Mouse (Mus musculus) activated CD4-positive, CD25-positive, alpha-beta regulatory T cell, adult 4 months (primary cell): Measurements from ENCODE around the gene Crtac1. TPM values are rescaled to one million over a fixed set of nuclear protein-coding genes. Genes with fewer than 3 reads are reported as not detected.
A peak's percentile ranks its signal among the peaks of the same experiment; 100 is the strongest.

Experiments used
- ATAC-seq: one replicate; pipeline ENCODE4 v1.8.0; 2017
- polyA plus RNA-seq, 2 experiments: library from polyadenylated mRNA; unstranded; fragments of 100-300 nt; shearing (Covaris generic); gene quantifications; one replicate each; pipeline ENCODE4 v1.2.1; 2017

Crtac1 gene
- polyA plus RNA-seq, 2 experiments from 2014 or later, result not detected

GRCm38 (mm10) chr19:42322357-42323090 is 109.1 kb downstream of the Crtac1 start:
- no peak for ATAC-seq

- no peak for ATAC-seq
Measured at GRCm38 (mm10) chr19:42321936-42322335, 109.6 kb downstream of the Crtac1 start.

- no peak for ATAC-seq
Measured at GRCm38 (mm10) chr19:42317648-42318425, 113.7 kb downstream of the Crtac1 start.

GRCm38 (mm10) chr19:42316998-42317397 is 114.6 kb downstream of the Crtac1 start:
- ATAC-seq, result no peak

GRCm38 (mm10) chr19:42316525-42316924 is 115.1 kb downstream of the Crtac1 start:
- no peak for ATAC-seq

- ATAC-seq, result no peak
Measured at GRCm38 (mm10) chr19:42315914-42316313, 115.7 kb downstream of the Crtac1 start.

- ATAC-seq, result no peak
Measured at GRCm38 (mm10) chr19:42315070-42315679, 116.4 kb downstream of the Crtac1 start.

- no peak for ATAC-seq
Measured at GRCm38 (mm10) chr19:42312191-42312590, 119.4 kb downstream of the Crtac1 start.

GRCm38 (mm10) chr19:42311332-42311731 is 120.3 kb downstream of the Crtac1 start:
- ATAC-seq, result no peak

- no peak for ATAC-seq
Measured at GRCm38 (mm10) chr19:42308931-42309330, 122.7 kb downstream of the Crtac1 start.

- ATAC-seq, result no peak
Measured at GRCm38 (mm10) chr19:42307019-42307418, 124.6 kb downstream of the Crtac1 start.

- peak; percentile 72 for ATAC-seq
Measured at GRCm38 (mm10) chr19:42306202-42306601, 125.4 kb downstream of the Crtac1 start.

- ATAC-seq, result no peak
Measured at GRCm38 (mm10) chr19:42305746-42306145, 125.8 kb downstream of the Crtac1 start.

- no peak for ATAC-seq
Measured at GRCm38 (mm10) chr19:42304506-42304905, 127.1 kb downstream of the Crtac1 start.

- ATAC-seq, result no peak
Measured at GRCm38 (mm10) chr19:42303210-42303813, 128.3 kb downstream of the Crtac1 start.

- ATAC-seq, result no peak
Measured at GRCm38 (mm10) chr19:42293216-42293615, 138.4 kb downstream of the Crtac1 start.

GRCm38 (mm10) chr19:42292106-42292505 is 139.5 kb downstream of the Crtac1 start:
- no peak for ATAC-seq

GRCm38 (mm10) chr19:42290954-42291661 is 140.5 kb downstream of the Crtac1 start:
- no peak for ATAC-seq

GRCm38 (mm10) chr19:42288361-42288760 is 143.2 kb downstream of the Crtac1 start:
- no peak for ATAC-seq

- no peak for ATAC-seq
Measured at GRCm38 (mm10) chr19:42284178-42284577, 147.4 kb downstream of the Crtac1 start.

GRCm38 (mm10) chr19:42279611-42280010 is 152.0 kb downstream of the Crtac1 start:
- no peak for ATAC-seq

GRCm38 (mm10) chr19:42278461-42278860 is 153.1 kb downstream of the Crtac1 start:
- ATAC-seq, result no peak
